Mouse (Mus musculus): ENCODE results near the gene Wdr26. TPM values are rescaled to one million over a fixed set of nuclear protein-coding genes. Genes with fewer than 3 reads are reported as not detected.

Gene Wdr26
- polyA plus RNA-seq, 1 experiment from 2014 or later, result 34.3 TPM

DNA sequence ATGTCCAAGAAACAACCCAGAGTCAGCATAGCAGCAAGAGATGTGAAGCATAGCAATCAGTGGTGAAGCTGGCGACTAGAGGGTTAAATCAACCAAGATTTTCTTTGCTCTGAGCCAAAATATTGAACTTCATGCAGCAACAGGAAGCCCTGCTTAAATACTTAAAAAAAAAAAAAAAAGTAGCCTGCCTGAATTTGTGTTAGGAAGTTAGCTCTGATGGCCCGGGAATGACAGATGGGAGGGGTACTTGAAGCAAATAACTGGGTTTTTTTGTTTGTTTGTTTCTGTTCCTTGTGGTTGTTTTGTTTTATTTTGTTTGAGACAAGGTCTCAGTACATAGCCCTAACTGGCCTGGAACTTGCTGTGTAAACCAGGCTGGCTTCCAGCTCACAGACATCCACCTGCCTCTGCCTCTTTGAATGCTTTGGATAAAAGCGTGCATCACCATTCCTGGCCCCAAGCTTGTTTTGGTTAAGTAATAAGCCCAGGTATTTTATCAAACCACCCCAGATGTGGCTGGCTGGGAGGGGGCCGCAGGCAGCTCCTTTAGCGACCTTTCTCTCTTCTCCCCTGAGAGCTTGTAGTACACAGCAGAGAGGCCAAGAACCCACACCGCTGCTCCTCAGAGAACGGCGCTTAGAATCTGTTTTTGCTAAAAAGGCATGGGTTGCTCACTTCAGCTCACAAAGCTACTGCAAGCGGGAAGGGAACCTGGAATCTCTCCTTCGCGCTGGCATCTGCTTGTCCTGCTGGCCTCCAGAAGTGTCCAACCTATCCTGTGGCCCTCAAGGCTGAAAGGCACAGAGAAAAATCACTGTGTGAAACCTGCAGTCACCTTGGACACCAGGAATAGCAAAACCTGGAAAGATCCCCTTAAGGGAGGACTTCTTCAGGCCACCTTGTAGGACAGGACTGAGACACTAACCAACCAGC is 34.0 kb upstream of the Wdr26 start:
- Histone ChIP-seq H3K4me1 (ENCODE audit: control insufficient read depth, insufficient read depth, low read length) (no peaks in the 10 kb centered on the region), H3K4me2 (ENCODE audit: low read depth, severe bottlenecking) (no peak overlapping the region), H3K9ac (ENCODE audit: low read length) (no peak overlapping the region), H3K27me3 (ENCODE audit: control insufficient read depth, insufficient read depth, low read length) (no peaks in the 10 kb centered on the region), H3K36me3 (ENCODE audit: control insufficient read depth, insufficient read depth, low read length) (no peaks in the 10 kb centered on the region), H3K9me3 (ENCODE audit: control insufficient read depth, low read length) (no peaks in the 10 kb centered on the region), H3K27ac (replicated peaks; ENCODE audit: low read depth, low read length) (no peak overlapping the region), H3K4me3 (ENCODE audit: low read depth, low read length) (no peak overlapping the region)
- DNase-seq (ENCODE audit: low spot score) (no peak), ATAC-seq (ENCODE audit: insufficient number of reproducible peaks, low FRiP score, low TSS enrichment, low read depth) (no peak)
- WGBS, result 79% methylated on average over 11 of the region's 11 CpGs

DNA sequence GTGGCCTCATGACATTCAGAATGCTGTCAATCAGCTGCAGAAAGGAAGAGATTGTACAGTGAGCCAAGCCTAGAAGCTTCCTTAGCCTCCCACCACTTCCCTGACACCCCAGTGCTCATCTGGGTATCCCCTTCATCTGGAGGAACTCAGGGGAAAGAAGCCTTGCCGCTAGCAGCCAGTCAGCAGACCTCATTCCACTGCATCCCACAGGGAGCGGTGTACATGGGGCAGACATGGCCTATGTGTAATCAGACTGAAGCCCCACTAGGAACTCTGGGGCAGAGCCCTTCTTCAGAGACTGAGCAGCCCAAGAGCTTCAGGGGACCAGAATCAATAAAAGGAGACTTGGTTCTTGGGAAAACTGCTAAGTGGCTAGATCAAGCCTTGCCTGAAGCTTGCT is 33.3 kb upstream of the Wdr26 start:
- 93% methylated on average over 2 of the region's 2 CpGs for WGBS
- H3K27me3 ChIP-seq (ENCODE audit: control insufficient read depth, insufficient read depth, low read length), result no peaks in the 10 kb centered on the region
- ATAC-seq (ENCODE audit: insufficient number of reproducible peaks, low FRiP score, low TSS enrichment, low read depth) (no peak), DNase-seq (ENCODE audit: low spot score) (no peak)
- no peak overlapping the region for H3K9ac ChIP-seq (ENCODE audit: low read length)
- no peak overlapping the region for H3K4me2 ChIP-seq (ENCODE audit: low read depth, severe bottlenecking)
- H3K9me3 ChIP-seq (ENCODE audit: control insufficient read depth, low read length), result no peaks in the 10 kb centered on the region
- H3K36me3 ChIP-seq (ENCODE audit: control insufficient read depth, insufficient read depth, low read length), result no peaks in the 10 kb centered on the region
- no peak overlapping the region for H3K27ac ChIP-seq (replicated peaks; ENCODE audit: low read depth, low read length)
- H3K4me1 ChIP-seq (ENCODE audit: control insufficient read depth, insufficient read depth, low read length), result no peaks in the 10 kb centered on the region
- no peak overlapping the region for H3K4me3 ChIP-seq (ENCODE audit: low read depth, low read length)

DNA sequence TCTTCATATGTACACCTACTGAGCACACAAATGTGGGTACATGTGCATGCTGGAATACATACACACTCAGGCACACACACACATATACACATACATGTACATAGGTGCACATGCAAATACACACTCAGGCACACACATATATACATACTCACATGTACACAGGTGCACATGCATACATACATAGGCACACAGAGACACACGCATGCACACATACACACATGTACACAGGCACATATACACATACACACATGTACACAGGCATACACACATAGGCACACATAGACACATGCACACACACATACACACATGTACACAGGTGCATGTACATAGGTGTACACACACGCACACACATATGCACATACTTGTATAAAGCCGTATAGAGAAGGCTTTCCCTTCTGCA is 29.4 kb upstream of the Wdr26 start:
- ATAC-seq (ENCODE audit: insufficient number of reproducible peaks, low FRiP score, low TSS enrichment, low read depth) (no peak), DNase-seq (ENCODE audit: low spot score) (no peak)
- Histone ChIP-seq H3K4me3 (ENCODE audit: low read depth, low read length) (no peak overlapping the region), H3K36me3 (ENCODE audit: control insufficient read depth, insufficient read depth, low read length) (no peaks in the 10 kb centered on the region), H3K4me2 (ENCODE audit: low read depth, severe bottlenecking) (no peak overlapping the region), H3K27me3 (ENCODE audit: control insufficient read depth, insufficient read depth, low read length) (no peaks in the 10 kb centered on the region), H3K27ac (replicated peaks; ENCODE audit: low read depth, low read length) (no peak overlapping the region), H3K4me1 (ENCODE audit: control insufficient read depth, insufficient read depth, low read length) (no peaks in the 10 kb centered on the region), H3K9ac (ENCODE audit: low read length) (no peak overlapping the region), H3K9me3 (ENCODE audit: control insufficient read depth, low read length) (no peaks in the 10 kb centered on the region)
- 97% methylated on average over 3 of the region's 3 CpGs for WGBS

DNA sequence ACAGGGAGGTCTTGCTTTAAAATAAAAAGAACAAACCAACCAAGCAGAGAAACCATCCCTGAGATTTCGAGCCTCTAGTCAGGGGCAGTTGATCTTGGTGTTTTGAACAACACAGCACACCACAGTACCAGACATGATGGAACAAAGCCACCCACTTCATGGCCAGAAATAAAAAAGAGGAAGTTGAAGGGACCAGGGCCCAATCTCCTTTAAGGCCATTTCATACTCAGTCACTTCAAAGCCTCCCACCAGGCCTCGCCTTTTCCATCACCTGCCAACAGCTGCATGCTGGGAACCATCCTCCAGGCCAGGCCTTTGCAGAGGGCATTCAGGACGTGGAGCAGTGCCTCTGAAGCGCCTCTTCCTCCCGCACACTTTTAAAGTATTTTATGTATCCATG is 25.5 kb upstream of the Wdr26 start:
- 48% methylated on average over 5 of the region's 5 CpGs for WGBS
- H3K4me1 ChIP-seq (ENCODE audit: control insufficient read depth, insufficient read depth, low read length), result no peaks in the 10 kb centered on the region
- H3K27ac ChIP-seq (replicated peaks; ENCODE audit: low read depth, low read length), result no peak overlapping the region
- DNase-seq (ENCODE audit: low spot score), result no peak
- no peak overlapping the region for H3K9ac ChIP-seq (ENCODE audit: low read length)
- no peaks in the 10 kb centered on the region for H3K36me3 ChIP-seq (ENCODE audit: control insufficient read depth, insufficient read depth, low read length)
- H3K4me2 ChIP-seq (ENCODE audit: low read depth, severe bottlenecking), result no peak overlapping the region
- no peaks in the 10 kb centered on the region for H3K27me3 ChIP-seq (ENCODE audit: control insufficient read depth, insufficient read depth, low read length)
- no peak overlapping the region for H3K4me3 ChIP-seq (ENCODE audit: low read depth, low read length)
- H3K9me3 ChIP-seq (ENCODE audit: control insufficient read depth, low read length), result no peaks in the 10 kb centered on the region
- ATAC-seq (ENCODE audit: insufficient number of reproducible peaks, low FRiP score, low TSS enrichment, low read depth), result no peak

DNA sequence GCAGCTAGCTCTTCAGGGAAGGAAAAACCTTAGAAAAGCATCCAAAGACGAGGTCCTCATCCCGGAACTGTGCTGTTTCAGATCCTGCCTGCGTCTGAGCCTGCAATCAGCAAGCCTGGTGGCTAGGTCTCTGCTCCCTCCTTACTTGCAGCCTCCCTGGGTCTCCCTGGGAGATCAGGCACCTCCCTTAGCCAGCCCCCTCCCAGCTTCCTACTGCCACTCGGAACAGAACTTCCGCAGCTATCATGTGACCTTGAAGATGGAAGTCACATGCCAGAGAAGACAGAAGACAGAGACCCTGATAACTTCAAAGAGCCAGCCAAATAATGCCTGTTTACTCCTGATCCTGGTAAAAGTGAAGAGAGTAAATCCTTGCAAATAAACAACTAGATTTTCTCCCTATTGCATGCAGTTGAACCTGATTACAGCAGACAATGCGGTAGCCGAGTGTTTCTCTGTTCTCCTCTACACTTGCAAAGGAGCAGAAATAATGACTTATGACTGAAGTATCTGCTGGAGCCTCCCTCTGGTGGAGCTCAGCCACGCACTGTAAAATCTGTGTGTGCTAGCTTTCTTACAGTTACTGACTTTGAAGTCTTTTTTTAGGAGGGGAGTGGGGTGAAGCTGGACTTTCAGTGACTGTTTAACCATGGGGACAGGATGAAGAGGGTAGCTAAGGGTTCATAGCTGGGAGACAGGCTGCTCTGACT is 22.7 kb upstream of the Wdr26 start:
- H3K9ac ChIP-seq (ENCODE audit: low read length), result 0 out of 2 replicates have a peak overlapping the region, but pooled peaks have one; percentile 19
- peak overlapping the region; percentile 5; the same call in 1 of the 2 replicates for H3K4me2 ChIP-seq (ENCODE audit: low read depth, severe bottlenecking)
- 31% methylated on average over 8 of the region's 8 CpGs for WGBS
- no peaks in the 10 kb centered on the region for H3K9me3 ChIP-seq (ENCODE audit: control insufficient read depth, low read length)
- no peak for ATAC-seq (ENCODE audit: insufficient number of reproducible peaks, low FRiP score, low TSS enrichment, low read depth)
- H3K36me3 ChIP-seq (ENCODE audit: control insufficient read depth, insufficient read depth, low read length), result no peaks in the 10 kb centered on the region
- H3K27ac ChIP-seq (replicated peaks; ENCODE audit: low read depth, low read length), result no peak overlapping the region
- peaks cover 2% of the 10 kb centered on the region for H3K4me1 ChIP-seq (ENCODE audit: control insufficient read depth, insufficient read depth, low read length)
- H3K27me3 ChIP-seq (ENCODE audit: control insufficient read depth, insufficient read depth, low read length), result no peaks in the 10 kb centered on the region
- H3K4me3 ChIP-seq (ENCODE audit: low read depth, low read length), result no peak overlapping the region
- no peak for DNase-seq (ENCODE audit: low spot score)

DNA sequence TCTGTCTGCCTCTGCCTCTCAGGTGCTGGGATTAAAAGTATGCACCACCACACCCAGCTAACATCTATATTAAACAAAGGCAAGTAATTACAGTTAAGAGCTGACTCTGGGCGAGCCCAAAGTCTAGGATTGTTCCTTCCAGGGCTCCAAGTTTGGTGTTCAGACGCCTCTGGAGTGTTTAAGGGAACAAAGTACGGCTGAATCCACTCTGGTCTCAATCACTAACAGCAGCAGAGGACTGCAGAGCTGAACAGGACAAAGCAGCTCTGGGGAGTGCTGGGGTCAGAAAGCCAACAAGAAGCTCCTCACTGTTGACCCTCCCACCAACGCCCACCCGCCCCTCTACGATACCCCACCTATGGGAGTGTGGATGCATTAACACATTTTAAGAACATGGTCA is 21.9 kb upstream of the Wdr26 start:
- Histone ChIP-seq H3K4me3 (ENCODE audit: low read depth, low read length) (no peak overlapping the region), H3K4me2 (ENCODE audit: low read depth, severe bottlenecking) (no peak overlapping the region), H3K27ac (replicated peaks; ENCODE audit: low read depth, low read length) (no peak overlapping the region), H3K9me3 (ENCODE audit: control insufficient read depth, low read length) (no peaks in the 10 kb centered on the region), H3K4me1 (ENCODE audit: control insufficient read depth, insufficient read depth, low read length) (peaks cover 2% of the 10 kb centered on the region), H3K36me3 (ENCODE audit: control insufficient read depth, insufficient read depth, low read length) (no peaks in the 10 kb centered on the region), H3K27me3 (ENCODE audit: control insufficient read depth, insufficient read depth, low read length) (no peaks in the 10 kb centered on the region), H3K9ac (ENCODE audit: low read length) (no peak overlapping the region)
- DNase-seq (ENCODE audit: low spot score) (no peak), ATAC-seq (ENCODE audit: insufficient number of reproducible peaks, low FRiP score, low TSS enrichment, low read depth) (no peak)
- WGBS, result 86% methylated on average over 6 of the region's 6 CpGs

DNA sequence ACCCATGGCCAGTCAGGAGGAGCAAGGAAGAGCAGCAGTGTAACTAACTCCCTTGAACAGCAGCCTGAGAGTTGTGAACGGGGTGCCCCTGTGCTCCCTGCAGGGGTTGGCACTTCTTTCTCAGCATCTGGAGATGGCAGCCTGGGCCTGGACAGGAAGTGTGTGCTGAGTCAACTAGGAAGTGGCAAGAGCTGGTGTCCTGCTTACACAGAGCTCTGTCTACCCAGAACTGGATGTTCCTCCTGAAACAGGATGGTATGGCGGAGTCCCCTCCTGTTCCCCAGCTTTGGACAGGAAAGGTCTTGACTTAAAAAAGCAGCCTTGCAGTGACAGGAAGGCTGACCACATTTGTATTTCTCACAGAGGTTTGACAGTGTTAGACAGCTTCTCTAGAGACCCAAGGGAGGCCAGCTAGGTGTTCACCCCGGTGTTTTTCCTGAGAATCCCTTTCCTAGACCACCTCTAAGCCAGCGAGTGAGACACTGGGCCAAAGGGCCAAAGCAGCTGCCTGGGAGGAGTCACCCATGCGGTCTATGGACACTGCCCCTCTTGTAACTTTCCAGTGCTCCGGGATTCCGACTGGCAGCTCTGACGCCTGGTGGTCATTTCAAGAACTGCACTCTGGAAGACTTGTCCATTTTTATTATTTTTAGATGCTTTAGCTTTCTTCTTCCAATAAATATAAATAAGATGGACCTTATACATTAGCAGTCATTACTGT is 20.7 kb upstream of the Wdr26 start:
- H3K27ac ChIP-seq (replicated peaks; ENCODE audit: low read depth, low read length), result no peak overlapping the region
- H3K4me3 ChIP-seq (ENCODE audit: low read depth, low read length), result no peak overlapping the region
- H3K27me3 ChIP-seq (ENCODE audit: control insufficient read depth, insufficient read depth, low read length), result no peaks in the 10 kb centered on the region
- ATAC-seq (ENCODE audit: insufficient number of reproducible peaks, low FRiP score, low TSS enrichment, low read depth), result 0 out of 2 replicates have a peak, but pooled peaks have one; percentile 13
- H3K36me3 ChIP-seq (ENCODE audit: control insufficient read depth, insufficient read depth, low read length), result no peaks in the 10 kb centered on the region
- peak; percentile 81 for DNase-seq (ENCODE audit: low spot score)
- H3K9ac ChIP-seq (ENCODE audit: low read length), result no peak overlapping the region
- no peak overlapping the region for H3K4me2 ChIP-seq (ENCODE audit: low read depth, severe bottlenecking)
- WGBS, result 21% methylated on average over 8 of the region's 8 CpGs
- H3K4me1 ChIP-seq (ENCODE audit: control insufficient read depth, insufficient read depth, low read length), result peaks cover 2% of the 10 kb centered on the region
- H3K9me3 ChIP-seq (ENCODE audit: control insufficient read depth, low read length), result no peaks in the 10 kb centered on the region

DNA sequence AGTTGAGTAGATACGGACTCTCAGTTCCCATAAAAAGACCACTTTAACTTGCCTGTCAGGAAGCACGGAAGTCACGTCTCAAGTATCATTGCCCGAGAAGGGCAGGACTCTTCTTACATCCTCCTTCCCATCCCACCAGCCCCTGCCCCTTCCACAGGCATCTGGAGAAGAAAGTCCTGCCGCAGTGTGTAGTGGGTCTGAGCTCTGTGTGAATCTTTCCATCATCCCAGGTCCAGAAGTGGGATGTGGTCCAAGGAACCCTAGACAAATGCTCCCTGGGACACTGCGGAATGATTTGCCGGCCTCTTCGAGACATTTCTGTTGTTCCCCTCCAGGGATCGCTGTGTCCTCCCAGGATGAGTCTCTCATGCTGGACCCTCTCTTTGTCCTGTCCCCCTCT is 20.0 kb upstream of the Wdr26 start:
- 81% methylated on average over 9 of the region's 9 CpGs for WGBS
- H3K9me3 ChIP-seq (ENCODE audit: control insufficient read depth, low read length), result no peaks in the 10 kb centered on the region
- H3K4me1 ChIP-seq (ENCODE audit: control insufficient read depth, insufficient read depth, low read length), result peaks cover 2% of the 10 kb centered on the region
- DNase-seq (ENCODE audit: low spot score) (no peak), ATAC-seq (ENCODE audit: insufficient number of reproducible peaks, low FRiP score, low TSS enrichment, low read depth) (no peak)
- no peaks in the 10 kb centered on the region for H3K36me3 ChIP-seq (ENCODE audit: control insufficient read depth, insufficient read depth, low read length)
- H3K9ac ChIP-seq (ENCODE audit: low read length), result no peak overlapping the region
- no peak overlapping the region for H3K4me2 ChIP-seq (ENCODE audit: low read depth, severe bottlenecking)
- H3K27me3 ChIP-seq (ENCODE audit: control insufficient read depth, insufficient read depth, low read length), result no peaks in the 10 kb centered on the region
- no peak overlapping the region for H3K4me3 ChIP-seq (ENCODE audit: low read depth, low read length)
- H3K27ac ChIP-seq (replicated peaks; ENCODE audit: low read depth, low read length), result no peak overlapping the region

Measured in limb, embryonic 11.5 days (tissue).